Mouse (Mus musculus) Muller cell, postnatal 12 days (primary cell): ENCODE results near the gene Defa17.
"Not testable (repeated sequence)": the region's sequence is repeated elsewhere in the genome, so short reads cannot be mapped to it uniquely, and the experiment has no call there.

Source experiments
- DNase-seq: peaks from one replicate; pipeline ENCODE4 v3.0.0-alpha.2; 2015; ENCODE audit errors: inconsistent ontology term

Gene Defa17

GRCm38 (mm10) chr8:21655480-21655879 lies at the start of gene Defa17:
Defa17 (plus strand) TSS chr8:21655780.
- not testable (repeated sequence) for DNase-seq

- not testable (repeated sequence) for DNase-seq
Measured at GRCm38 (mm10) chr8:21617883-21618282, 37.7 kb upstream of the Defa17 start, which contains the start of gene Defa26. Defa26 (plus strand) TSS chr8:21618183.

DNA sequence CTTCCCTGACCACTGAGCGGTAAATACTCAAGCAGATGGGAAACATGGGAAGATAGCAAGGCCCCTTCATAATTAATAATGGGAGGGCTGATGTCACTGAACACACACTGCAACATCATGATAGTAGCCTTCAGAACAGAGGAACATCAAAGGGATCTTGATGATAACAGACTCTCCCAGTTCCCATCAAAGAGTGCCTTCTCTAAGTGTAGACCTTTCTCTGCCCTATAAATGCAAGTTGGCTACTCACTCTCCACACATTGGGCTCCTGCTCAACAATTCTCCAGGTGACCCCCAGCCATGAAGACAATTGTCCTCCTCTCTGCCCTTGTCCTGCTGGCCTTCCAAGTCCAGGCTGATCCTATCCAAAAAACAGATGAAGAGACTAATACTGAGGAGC lies 9.9 kb downstream of the Defa17 start, which contains the start of gene Defa34:
Gene Defa34, plus strand, starts transcription at position 301 of the 400 bp plus-strand sequence.
- DNase-seq, result not testable (repeated sequence)

DNA sequence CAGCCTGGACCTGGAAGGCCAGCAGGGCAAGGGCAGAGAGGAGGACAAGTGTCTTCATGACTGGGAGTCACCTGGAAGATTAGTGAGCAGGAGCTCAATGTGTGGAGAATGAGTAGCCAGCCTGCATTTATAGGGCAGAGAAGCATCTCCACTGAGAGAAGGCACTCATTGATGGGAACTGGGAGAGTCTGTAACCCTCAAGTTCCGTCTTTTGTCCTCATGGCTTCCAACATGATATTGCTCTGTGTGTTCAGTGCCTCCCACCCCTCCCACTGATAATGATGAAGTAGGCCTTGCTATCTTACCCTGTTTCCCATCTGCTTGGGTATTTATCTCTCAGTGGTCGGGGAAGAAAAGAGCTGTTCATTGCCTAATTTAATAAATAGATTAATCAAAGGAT lies 48.0 kb downstream of the Defa17 start, which contains the start of gene AY761184:
Gene AY761184, minus strand, starts transcription at position 101 of the 400 bp plus-strand sequence.
- not testable (repeated sequence) for DNase-seq
